Mouse (Mus musculus): ENCODE data around the gene App.

The App gene

DNA sequence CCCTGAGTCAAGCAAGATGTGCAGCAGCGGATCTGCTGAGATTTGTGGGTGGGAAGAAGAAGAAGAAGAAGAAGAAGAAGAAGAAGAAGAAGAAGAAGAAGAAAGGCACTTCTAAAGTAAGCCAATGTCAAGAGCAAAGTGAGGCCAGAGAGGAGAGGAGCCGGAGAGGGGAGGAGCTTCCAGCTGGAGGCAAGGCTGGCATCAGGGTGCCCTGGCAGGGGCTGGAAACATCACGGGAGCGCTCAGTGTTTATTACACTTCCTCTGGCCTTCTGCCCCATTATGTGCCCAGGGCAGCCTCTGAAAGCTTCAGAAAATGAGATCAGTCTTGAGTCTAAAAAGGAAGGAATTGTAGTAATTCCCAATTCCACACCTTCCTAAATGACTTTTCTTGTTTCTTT, 145.2 kb downstream of the App start:
- DNase-seq (ENCODE audit: low spot score in 2 of 2), result no peak

GRCm38 (mm10) chr16:85024706-85025105, 148.9 kb downstream of the App start:
- DNase-seq (ENCODE audit: low spot score in 2 of 2), result no peak

DNA sequence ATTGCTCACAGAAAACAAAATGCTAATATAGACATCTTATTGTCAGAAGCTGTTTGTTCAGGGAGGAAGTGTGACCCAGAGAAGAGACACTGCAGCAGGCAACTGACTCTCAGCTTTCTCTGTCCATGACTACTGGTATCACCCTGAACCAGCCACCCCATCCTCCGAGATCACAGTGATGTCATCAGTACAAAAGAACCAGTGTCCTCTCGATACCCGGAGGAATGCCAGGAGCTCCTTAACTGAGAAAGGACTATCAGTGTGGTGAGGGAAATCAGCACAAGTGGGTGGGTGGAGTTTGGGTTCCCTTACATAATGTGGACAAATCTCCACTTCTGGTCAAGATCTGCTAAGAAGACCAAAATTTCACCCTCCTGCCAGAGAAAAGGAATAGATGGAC, 150.5 kb downstream of the App start:
- DNase-seq (ENCODE audit: low spot score in 2 of 2), result no peak

DNA sequence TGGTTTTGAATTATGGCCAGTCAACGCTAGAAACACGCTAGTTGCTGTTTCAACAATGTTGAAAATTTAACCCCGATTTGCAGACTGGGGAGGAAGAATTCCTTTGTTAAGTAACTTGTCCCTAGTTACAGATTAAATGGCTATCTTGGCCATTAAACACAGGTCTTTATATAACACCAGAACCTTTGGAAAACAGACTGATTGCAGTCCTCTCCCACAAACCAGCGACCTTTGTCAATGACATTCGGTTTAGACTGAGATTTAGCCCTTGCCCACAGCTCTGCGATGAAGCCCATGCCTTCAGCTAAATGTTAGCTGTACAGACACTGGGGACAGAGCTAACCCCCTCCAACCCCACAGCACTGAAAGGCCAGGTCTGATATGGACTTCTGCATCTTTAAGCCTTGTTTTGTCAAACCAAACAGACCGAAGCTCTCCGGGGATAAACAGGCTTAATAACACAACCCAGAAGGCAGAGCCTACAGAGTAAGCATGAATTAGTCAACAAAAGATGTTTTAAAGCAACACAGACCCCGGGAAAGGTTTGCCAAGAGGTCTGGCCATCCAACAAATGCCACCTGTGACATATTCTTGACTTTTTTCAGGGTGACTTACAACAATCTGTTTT, 152.8 kb downstream of the App start:
- no peak for DNase-seq (ENCODE audit: low spot score in 2 of 2)

DNA sequence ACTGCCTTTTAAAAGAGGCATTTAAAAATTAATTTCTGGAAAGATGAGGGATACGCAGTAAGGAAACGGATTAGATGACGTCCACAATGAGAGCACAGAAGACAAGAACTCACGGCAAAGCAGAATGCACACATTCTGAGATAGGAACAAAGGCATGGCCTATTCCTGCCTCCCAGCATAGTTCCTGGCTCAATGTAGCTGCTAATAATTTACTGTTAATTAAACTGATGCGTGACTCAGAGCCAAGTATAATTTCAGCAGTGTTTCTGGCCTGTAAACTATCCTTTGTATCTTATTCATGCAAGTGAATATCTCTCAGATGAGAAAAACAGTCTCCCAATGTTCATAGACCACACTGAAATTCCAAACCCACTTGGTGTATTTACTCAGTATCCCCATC, 154.3 kb downstream of the App start:
- DNase-seq (ENCODE audit: low spot score in 2 of 2), result no peak

- no peak for DNase-seq (ENCODE audit: low spot score in 2 of 2)
Measured at GRCm38 (mm10) chr16:85017845-85018244, 155.7 kb downstream of the App start.

- no peak for DNase-seq (ENCODE audit: low spot score in 2 of 2)
Measured at GRCm38 (mm10) chr16:85012695-85013094, 160.9 kb downstream of the App start.

DNA sequence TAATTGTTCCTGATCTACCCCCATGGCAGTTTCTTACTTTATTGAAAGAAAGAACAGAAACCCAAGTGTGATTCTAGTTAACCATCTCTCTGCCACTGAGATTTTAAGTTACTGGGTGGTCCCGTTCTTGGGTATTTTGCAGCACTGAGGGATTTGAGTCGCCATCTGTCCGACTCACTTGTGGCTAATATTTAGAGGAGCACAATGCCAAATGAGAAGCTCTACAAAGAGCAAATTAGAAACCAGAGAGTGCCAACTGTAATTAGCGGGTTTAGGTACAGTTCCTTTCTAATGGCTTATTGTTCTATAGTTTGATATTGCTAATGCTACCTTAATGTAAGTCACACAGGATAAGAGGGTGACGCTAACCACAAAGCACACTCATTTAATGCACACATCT, 161.4 kb downstream of the App start:
- DNase-seq (ENCODE audit: low spot score in 2 of 2), result no peak

DNA sequence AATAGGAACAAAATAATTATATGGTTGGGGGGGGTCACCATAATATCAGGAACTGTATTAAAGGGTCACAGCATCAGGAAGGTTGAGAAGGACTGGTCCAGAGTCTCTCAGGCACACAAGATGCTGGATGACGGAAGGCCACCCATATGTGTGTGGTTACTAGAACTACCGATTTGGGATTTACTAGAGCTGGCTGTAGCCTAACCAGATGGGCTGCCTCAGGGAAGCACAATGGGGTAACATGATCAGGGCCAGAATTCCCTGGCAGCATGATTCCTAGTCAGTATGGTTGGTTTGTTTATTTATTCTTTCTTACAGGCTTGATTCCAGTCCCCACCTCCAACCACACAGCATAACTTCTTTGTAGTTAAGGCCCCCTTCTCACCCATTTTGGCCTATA, 162.9 kb downstream of the App start:
- no peak for DNase-seq (ENCODE audit: low spot score in 2 of 2)

- no peak for DNase-seq (ENCODE audit: low spot score in 2 of 2)
Measured at GRCm38 (mm10) chr16:85008866-85009645, 164.5 kb downstream of the App start.

DNA sequence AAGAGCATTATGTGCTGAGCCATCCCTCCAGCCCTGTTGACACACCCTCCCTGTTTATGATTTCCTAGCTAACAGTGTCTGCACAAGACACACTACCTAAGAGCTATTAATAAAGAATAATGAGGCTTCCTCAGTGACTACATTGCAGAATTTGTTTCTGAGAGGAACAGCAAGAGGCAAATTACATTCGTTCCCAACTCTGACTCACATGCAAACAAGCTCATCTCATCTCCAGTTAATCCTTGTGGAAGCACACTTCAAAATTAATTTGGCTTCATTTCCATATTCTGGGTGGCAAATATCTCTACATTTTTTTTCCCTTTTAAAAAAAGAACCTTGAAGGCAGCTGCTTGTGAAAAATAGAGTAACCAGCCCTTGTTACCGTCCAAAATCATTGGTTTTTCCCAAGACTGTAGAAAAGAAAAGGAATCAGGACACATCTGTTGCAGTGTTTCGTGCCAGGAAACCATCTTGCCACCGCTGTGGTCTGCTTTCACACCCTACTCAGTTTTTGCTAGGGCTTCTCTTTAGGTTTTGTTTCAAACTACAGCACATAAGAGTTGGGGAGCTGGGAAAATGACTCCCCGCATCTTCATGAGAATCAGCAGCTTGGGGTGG, 171.5 kb downstream of the App start:
- no peak for DNase-seq (ENCODE audit: low spot score in 2 of 2)

- DNase-seq (ENCODE audit: low spot score in 2 of 2), result no peak
Measured at GRCm38 (mm10) chr16:85000304-85000703, 173.3 kb downstream of the App start.

GRCm38 (mm10) chr16:84997551-84997950, 176.0 kb downstream of the App start:
- DNase-seq (ENCODE audit: low spot score in 2 of 2), result no peak

- DNase-seq (ENCODE audit: low spot score in 2 of 2), result no peak
Measured at GRCm38 (mm10) chr16:84995441-84995867, 178.1 kb downstream of the App start.

DNA sequence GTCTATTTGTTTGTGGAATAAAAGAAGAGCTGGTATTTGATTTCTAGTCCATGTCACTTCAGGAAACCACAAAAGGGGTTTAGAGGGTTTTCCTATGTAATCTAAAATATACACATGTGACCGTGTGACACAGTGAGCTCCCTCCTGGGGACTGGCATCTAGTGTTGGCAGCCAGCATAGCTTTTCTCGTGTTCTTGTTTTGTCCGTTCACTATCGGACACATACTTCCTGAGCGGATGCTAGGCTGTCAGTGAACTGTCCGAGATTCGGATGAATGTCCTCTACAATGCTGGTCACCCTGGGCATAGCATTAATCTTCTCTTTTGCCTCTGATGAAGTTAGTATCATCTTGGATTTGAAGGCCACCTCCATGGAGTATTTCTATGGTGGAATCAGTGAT, 180.7 kb downstream of the App start:
- no peak for DNase-seq (ENCODE audit: low spot score in 2 of 2)

DNA sequence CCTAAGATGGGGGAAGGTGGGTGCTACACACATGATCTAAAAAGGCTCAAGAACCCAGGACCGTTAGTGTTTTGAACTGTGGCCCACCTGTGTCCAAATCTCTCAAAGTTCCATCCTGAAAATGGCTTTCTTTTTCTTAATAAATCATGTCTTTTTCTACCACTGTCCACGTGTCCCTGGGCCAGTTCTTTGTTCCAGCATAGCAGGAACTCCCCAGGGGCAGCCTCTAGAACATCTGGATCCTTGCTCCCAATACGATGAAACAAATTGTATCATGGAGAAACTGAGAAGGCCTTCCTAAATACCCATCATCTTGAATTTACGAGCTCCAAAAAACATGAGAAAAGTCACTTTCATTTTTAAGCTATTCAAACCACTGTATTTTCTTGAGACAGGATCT, 182.6 kb downstream of the App start:
- DNase-seq (ENCODE audit: low spot score in 2 of 2), result no peak

- DNase-seq (ENCODE audit: low spot score in 2 of 2), result peak; percentile 12 to 61
Measured at GRCm38 (mm10) chr16:84989938-84990337, 183.6 kb downstream of the App start.

- DNase-seq (ENCODE audit: low spot score in 2 of 2), result no peak
Measured at GRCm38 (mm10) chr16:84989476-84989875, 184.1 kb downstream of the App start.

GRCm38 (mm10) chr16:84987724-84988287, 185.8 kb downstream of the App start:
- no peak for DNase-seq (ENCODE audit: low spot score in 2 of 2)

DNA sequence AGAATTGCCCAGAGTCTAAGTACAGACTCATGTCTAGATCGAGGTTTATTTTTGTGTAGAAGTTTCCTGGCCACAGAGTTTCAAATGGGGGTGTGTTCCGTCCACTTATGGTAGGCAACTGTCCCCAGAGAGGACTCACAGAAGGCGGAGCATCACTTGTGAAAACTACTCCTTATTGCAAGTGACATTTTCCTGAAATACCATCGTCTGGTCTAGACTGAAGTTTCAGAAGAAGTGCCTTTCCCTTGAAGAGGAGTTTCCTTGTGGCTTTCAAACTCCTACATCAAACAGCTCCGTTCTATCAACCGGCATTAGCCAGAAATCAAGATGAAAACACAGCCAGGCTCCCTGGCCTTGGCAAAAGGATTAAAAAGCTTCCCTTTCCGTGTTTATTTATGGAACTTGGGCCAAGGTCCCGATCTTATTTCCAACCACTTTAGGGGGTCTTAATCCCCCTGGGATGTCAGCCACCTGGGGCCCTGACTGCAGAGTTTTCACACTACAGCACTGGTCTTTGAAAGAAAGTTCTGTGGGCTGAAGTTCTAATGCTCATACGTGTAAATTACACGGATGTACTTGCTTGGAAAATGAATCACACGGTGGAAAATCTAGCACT, 187.4 kb downstream of the App start:
- no peak for DNase-seq (ENCODE audit: low spot score in 2 of 2)

DNA sequence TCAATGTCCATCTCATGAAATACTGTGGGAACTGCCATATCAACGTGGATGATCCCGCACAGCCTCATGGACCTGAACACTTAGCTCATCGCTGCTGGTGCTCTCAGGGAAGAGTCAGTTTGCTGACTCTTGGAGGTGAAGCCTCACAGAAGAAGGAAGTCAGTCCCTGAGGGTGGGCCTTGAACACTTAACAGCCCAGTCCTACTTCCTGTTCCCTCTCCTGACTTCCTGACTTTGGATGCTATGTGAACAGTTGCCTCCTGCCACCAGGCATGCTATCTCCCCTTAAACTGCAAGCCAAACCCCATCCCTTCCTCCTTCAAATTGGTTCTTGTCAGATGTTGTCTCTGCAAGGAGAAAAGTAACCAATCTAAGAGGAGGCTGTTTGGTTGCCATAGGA, 188.2 kb downstream of the App start:
- DNase-seq (ENCODE audit: low spot score in 2 of 2), result no peak

DNA sequence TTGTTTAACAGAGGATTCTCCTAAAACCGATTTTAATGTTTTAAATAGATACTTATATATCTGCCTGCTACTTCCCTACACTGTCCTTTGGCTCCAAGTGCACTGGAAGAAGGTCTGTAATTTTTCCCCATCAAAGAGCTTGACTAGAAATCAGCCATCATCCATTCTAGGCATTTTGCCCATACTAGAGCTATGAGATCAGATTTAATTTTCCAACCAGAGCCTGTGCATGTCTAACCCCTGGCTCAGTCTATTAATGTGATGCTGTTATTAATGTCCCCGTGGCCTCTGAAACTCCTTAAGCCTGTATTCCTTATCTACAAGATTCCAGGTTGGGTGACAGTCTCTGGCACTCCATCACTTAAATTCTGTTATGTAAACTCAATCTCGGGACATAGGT, 190.1 kb downstream of the App start:
- DNase-seq (ENCODE audit: low spot score in 2 of 2), result no peak
